Mouse (Mus musculus): ENCODE measurements at regions not wholly inside any gene's neighbourhood (a gene's known extent, or its start where the extent isn't known, plus 50 kb on each side); places are given as distances from the start of the nearest gene placed in this dataset.
"Not testable (repeated sequence)": the region's sequence is repeated elsewhere in the genome, so short reads cannot be mapped to it uniquely, and the experiment has no call there.

GRCm38 (mm10) chr12:117327086-117327485 is 189.2 kb upstream of the Rapgef5 start:
- not testable (repeated sequence) for H3K4me1 ChIP-seq (ENCODE audit: control insufficient read depth, insufficient read depth, insufficient read length, low read length); H3K27ac ChIP-seq (replicated peaks; ENCODE audit: low read depth, low read length); H3K4me3 ChIP-seq (ENCODE audit: insufficient read depth, low read depth, low read length)

- no peak overlapping the region for H3K4me3 ChIP-seq (ENCODE audit: insufficient read depth, low read depth, low read length)
- H3K27ac ChIP-seq (replicated peaks; ENCODE audit: low read depth, low read length), result no peak overlapping the region
- H3K4me1 ChIP-seq (ENCODE audit: control insufficient read depth, insufficient read depth, insufficient read length, low read length), result no peaks in the 10 kb centered on the region
Observed at GRCm38 (mm10) chr12:117330418-117330817, 185.9 kb upstream of the Rapgef5 start.

DNA sequence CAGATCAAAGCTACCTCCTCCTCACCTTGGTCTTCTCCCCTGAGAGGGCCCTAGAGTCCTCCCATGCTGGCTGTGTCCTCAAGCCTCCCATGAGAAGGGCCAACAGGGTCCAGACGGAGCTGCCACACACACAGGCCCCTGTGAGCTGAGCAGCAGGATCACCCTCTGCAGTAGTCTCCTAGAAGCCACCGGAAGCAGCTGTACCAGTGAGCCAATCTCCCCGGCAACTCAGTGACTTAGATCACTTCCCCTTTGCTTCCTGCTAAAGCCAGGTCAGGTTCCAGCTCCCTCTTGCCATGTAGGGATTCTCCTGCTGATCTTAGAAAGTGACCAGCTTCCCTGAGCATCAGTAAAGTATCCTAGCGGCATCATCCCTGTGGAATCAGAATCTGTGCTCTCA is 179.4 kb upstream of the Rapgef5 start:
- Histone ChIP-seq H3K4me3 (ENCODE audit: insufficient read depth, low read depth, low read length) (no peak overlapping the region), H3K4me1 (ENCODE audit: control insufficient read depth, insufficient read depth, insufficient read length, low read length) (no peaks in the 10 kb centered on the region), H3K27ac (replicated peaks; ENCODE audit: low read depth, low read length) (no peak overlapping the region)

DNA sequence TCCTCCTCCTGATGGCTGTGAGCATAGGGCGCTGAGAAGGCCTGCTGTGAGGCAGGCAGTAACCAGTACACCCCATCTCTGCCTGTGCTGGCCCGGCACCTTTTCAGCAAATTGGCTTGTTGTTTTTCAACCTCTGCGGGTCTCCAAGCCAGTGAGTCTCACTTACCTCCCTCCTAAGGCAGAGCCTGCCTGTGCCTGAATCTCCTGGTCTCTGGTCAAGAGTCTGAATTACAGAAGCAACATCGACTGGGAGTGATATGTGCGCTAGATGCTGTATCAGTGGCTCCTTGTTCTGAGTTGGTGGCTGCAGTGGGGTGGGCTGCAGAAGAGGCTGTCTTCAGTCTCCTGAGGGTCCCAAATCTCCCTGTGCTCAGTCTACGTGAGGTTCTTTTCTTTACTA is 174.0 kb upstream of the Rapgef5 start:
- H3K4me3 ChIP-seq (ENCODE audit: insufficient read depth, low read depth, low read length), result no peak overlapping the region
- no peak overlapping the region for H3K27ac ChIP-seq (replicated peaks; ENCODE audit: low read depth, low read length)
- H3K4me1 ChIP-seq (ENCODE audit: control insufficient read depth, insufficient read depth, insufficient read length, low read length), result no peaks in the 10 kb centered on the region

- Histone ChIP-seq H3K4me3 (ENCODE audit: insufficient read depth, low read depth, low read length) (no peak overlapping the region), H3K27ac (replicated peaks; ENCODE audit: low read depth, low read length) (no peak overlapping the region), H3K4me1 (ENCODE audit: control insufficient read depth, insufficient read depth, insufficient read length, low read length) (no peaks in the 10 kb centered on the region)
Observed at GRCm38 (mm10) chr12:117343121-117343520, 173.2 kb upstream of the Rapgef5 start.

GRCm38 (mm10) chr12:117343605-117344004 is 172.7 kb upstream of the Rapgef5 start:
- not testable (repeated sequence) for H3K4me3 ChIP-seq (ENCODE audit: insufficient read depth, low read depth, low read length); H3K27ac ChIP-seq (replicated peaks; ENCODE audit: low read depth, low read length); H3K4me1 ChIP-seq (ENCODE audit: control insufficient read depth, insufficient read depth, insufficient read length, low read length)

GRCm38 (mm10) chr12:117344266-117345087 is 171.8 kb upstream of the Rapgef5 start:
- H3K4me3 ChIP-seq (ENCODE audit: insufficient read depth, low read depth, low read length), result no peak overlapping the region
- no peak overlapping the region for H3K27ac ChIP-seq (replicated peaks; ENCODE audit: low read depth, low read length)
- H3K4me1 ChIP-seq (ENCODE audit: control insufficient read depth, insufficient read depth, insufficient read length, low read length), result no peaks in the 10 kb centered on the region

DNA sequence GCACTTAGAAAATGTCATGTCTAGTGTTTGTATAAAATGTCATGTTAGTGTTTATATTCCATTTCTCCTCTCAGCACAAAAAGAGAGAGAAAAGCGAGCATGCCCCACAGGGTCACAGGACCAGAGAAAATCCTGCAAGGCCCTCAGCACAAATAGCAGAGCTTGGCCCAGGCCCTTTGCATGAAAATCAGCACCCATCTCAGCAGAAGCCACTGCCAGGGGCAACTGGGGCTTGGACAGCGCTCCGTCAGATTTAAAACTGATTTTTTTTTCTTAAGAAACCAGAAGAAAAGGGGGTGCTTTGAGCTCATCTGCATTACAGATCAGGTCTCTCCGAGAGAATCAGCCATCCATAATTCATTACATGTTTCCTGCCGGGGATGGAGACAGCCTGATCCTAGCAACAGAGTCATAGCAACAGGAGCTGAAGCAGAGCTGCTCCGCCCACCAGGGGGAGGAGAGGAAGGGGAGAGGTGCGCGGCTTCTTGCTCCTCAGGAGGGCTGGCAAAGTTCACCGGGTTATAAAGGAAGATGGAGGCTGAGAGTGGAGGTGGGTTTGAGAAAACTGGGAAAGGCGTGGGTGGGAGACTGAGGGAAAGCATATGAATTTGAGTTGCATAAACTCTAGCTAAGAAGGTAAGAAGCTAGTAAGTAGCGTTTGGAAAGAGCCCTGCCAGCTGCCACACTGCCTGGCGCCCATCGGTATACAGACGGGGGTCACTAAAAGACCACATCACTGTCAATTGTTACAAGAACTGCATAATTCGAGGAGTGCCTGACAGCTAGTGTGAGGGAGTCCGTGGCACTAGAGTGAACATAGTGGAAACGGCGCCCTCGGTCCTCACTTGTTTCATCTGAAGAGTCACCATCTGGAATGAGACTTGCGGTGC is 170.9 kb upstream of the Rapgef5 start:
- Histone ChIP-seq H3K4me3 (ENCODE audit: insufficient read depth, low read depth, low read length) (no peak overlapping the region), H3K27ac (replicated peaks; ENCODE audit: low read depth, low read length) (no peak overlapping the region), H3K4me1 (ENCODE audit: control insufficient read depth, insufficient read depth, insufficient read length, low read length) (no peaks in the 10 kb centered on the region)

DNA sequence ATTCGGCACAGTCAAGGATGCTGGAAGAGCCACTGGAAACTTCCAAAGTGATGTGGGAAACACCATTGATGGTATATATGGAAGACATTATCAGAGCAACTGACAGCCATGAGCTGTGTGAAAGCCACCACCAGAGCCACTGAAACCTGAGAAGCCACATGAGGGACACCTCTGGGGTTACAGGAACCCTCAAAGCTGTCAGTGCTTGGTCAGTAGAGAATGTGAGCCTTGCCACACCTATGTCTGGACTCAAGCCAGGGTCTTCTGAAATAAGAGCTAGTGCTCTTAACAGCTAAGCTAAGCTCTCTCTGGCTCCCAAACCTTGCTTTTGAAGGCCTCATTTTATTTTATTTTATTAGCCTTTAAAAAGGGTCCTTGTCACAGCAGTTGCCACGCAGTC is 170.2 kb upstream of the Rapgef5 start:
- no peak overlapping the region for H3K4me3 ChIP-seq (ENCODE audit: insufficient read depth, low read depth, low read length)
- no peak overlapping the region for H3K27ac ChIP-seq (replicated peaks; ENCODE audit: low read depth, low read length)
- no peaks in the 10 kb centered on the region for H3K4me1 ChIP-seq (ENCODE audit: control insufficient read depth, insufficient read depth, insufficient read length, low read length)

- Histone ChIP-seq H3K4me1 (ENCODE audit: control insufficient read depth, insufficient read depth, insufficient read length, low read length) (no peaks in the 10 kb centered on the region), H3K27ac (replicated peaks; ENCODE audit: low read depth, low read length) (no peak overlapping the region), H3K4me3 (ENCODE audit: insufficient read depth, low read depth, low read length) (no peak overlapping the region)
Observed at GRCm38 (mm10) chr12:117347135-117347534, 169.1 kb upstream of the Rapgef5 start.

- Histone ChIP-seq H3K27ac (replicated peaks; ENCODE audit: low read depth, low read length) (no peak overlapping the region), H3K4me1 (ENCODE audit: control insufficient read depth, insufficient read depth, insufficient read length, low read length) (no peaks in the 10 kb centered on the region), H3K4me3 (ENCODE audit: insufficient read depth, low read depth, low read length) (no peak overlapping the region)
Observed at GRCm38 (mm10) chr12:117348516-117348915, 167.8 kb upstream of the Rapgef5 start.

DNA sequence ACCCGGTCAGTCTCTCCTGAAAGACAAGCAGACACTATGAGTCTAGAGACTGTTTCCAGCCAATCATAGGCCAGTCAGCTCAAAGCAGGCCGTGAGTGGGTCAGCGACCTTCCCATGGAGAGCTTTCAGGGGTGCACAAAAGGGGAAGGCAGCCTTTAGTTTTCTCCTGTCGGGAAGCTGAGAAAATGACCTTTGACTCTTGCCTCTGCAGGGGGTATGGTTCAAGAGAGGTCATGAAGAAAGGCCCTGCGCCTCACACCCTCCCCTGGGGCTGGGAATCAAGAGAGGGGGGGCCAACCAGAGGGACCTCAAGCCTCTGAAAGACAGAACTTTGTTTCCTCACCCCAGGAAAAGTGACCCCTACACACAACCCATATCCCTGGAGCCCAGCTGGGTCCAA is 164.4 kb upstream of the Rapgef5 start:
- no peak overlapping the region for H3K4me3 ChIP-seq (ENCODE audit: insufficient read depth, low read depth, low read length)
- H3K4me1 ChIP-seq (ENCODE audit: control insufficient read depth, insufficient read depth, insufficient read length, low read length), result no peaks in the 10 kb centered on the region

GRCm38 (mm10) chr12:117352511-117352910 is 163.8 kb upstream of the Rapgef5 start:
- Histone ChIP-seq H3K27ac (replicated peaks; ENCODE audit: low read depth, low read length) (no peak overlapping the region), H3K4me3 (ENCODE audit: insufficient read depth, low read depth, low read length) (no peak overlapping the region), H3K4me1 (ENCODE audit: control insufficient read depth, insufficient read depth, insufficient read length, low read length) (no peaks in the 10 kb centered on the region)

More for the DNA sequence above, 164.4 kb upstream of the Rapgef5 start:
- no peak overlapping the region for H3K27ac ChIP-seq (replicated peaks; ENCODE audit: low read depth, low read length)

DNA sequence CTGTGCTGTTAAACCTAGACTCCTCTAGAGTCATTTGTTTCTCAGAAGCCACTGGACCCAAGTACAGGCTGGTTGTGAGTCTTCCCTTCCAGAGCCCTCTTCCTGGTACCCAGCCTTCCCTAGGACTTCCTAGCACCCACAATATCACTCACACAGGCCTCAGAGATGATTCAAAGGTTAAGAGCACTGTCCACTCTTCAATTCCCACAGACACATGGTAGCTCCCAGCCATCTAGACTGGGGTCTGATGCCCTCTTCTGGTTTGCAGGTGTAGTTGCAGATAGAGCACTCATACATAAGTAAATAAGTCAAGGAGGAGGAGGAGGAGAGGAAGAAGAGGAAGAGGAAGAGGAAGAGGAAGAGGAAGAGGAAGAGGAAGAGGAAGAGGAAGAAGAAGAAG is 163.3 kb upstream of the Rapgef5 start:
- no peaks in the 10 kb centered on the region for H3K4me1 ChIP-seq (ENCODE audit: control insufficient read depth, insufficient read depth, insufficient read length, low read length)
- H3K27ac ChIP-seq (replicated peaks; ENCODE audit: low read depth, low read length), result no peak overlapping the region
- no peak overlapping the region for H3K4me3 ChIP-seq (ENCODE audit: insufficient read depth, low read depth, low read length)

DNA sequence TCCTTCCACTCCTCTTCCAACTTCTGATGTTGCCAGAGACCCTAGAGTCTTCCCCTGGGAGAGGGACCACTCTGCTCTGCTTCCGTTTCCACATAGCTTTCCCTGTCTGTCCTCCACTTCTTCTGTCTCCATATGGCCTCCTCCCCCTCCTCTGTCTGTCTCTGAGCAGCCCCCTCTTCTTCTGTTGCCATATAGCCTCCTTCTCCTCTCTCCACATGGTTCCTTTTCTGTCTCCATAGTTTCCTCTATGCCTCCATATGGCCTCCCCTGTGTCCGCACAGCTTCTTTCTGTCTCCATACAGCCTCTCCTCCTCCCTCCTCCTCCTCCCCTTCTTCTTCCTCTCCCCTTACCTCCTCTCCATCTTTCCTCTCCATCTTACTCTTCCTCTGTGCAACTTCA is 158.5 kb upstream of the Rapgef5 start:
- H3K4me1 ChIP-seq (ENCODE audit: control insufficient read depth, insufficient read depth, insufficient read length, low read length), result no peaks in the 10 kb centered on the region
- H3K4me3 ChIP-seq (ENCODE audit: insufficient read depth, low read depth, low read length), result no peak overlapping the region

GRCm38 (mm10) chr12:117358891-117359290 is 157.4 kb upstream of the Rapgef5 start:
- H3K27ac ChIP-seq (replicated peaks; ENCODE audit: low read depth, low read length), result no peak overlapping the region
- H3K4me3 ChIP-seq (ENCODE audit: insufficient read depth, low read depth, low read length), result no peak overlapping the region
- no peaks in the 10 kb centered on the region for H3K4me1 ChIP-seq (ENCODE audit: control insufficient read depth, insufficient read depth, insufficient read length, low read length)

More for the DNA sequence above, 158.5 kb upstream of the Rapgef5 start:
- H3K27ac ChIP-seq (replicated peaks; ENCODE audit: low read depth, low read length), result no peak overlapping the region

Data from brown adipose tissue, adult 24 weeks (tissue).